Mouse (Mus musculus) frontal cortex, adult (tissue): ENCODE results near the gene Fbh1.

Source experiments
- ATAC-seq: cut with Nextera tagmentation; 2 replicates; pipeline ENCODE4 v1.9.2; 2017; ENCODE audit warnings: mild to moderate bottlenecking, moderate library complexity, mixed read lengths; ENCODE audit not compliant: low TSS enrichment

The Fbh1 gene

DNA sequence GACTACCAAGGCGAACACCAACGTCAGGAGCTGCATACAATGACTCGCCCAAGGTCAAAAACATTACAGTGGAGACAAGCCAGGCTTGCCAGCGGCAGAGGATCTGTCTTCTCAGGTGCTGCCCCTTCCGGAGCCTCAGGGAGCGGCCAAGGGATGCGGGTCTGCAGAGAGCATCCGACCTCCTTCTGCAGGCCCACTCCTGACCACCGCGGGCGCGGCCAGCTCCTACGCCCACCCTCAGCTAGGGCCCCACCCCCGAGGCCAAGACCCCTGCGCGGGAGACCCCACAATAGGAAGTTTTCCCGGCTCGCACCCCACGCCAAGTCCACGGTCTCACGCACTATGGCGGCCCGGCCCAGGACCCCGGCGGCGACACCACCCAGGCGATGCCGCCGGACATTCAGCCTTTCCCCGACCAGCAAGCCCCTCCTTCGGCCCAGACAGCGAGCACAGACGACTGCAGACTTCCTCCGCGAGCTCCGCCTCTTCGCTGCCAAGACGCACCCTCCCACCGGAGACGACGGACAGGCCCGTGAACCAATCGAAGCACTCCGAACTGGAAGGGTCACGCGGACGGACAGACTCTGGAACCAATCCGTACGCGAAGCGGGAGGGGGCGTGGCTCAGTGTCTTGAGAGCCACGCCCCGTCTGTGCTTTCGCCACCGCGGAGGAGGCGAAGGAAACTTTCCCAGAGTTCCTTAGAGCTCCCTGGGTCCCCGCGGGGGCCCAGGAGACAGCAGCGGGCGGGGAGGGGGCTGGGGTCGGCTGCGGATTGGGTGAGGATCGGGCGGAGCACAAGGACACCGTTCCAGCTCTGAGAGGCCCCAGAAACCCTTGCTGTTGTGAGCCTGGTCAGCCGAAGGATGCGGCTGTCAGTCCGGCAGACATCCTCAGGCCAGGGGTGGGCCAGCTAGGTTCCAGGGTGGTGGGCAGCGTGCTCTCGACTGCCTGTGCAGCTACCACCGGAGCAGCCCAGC, at the start of gene Fbh1, which contains the start of gene Ankrd16:
Gene Fbh1, minus strand, starts transcription at position 492 of the 978 bp plus-strand sequence.
Gene Ankrd16, plus strand, starts transcription at position 786 of the 978 bp plus-strand sequence.
- ATAC-seq, result peak; percentile 87

DNA sequence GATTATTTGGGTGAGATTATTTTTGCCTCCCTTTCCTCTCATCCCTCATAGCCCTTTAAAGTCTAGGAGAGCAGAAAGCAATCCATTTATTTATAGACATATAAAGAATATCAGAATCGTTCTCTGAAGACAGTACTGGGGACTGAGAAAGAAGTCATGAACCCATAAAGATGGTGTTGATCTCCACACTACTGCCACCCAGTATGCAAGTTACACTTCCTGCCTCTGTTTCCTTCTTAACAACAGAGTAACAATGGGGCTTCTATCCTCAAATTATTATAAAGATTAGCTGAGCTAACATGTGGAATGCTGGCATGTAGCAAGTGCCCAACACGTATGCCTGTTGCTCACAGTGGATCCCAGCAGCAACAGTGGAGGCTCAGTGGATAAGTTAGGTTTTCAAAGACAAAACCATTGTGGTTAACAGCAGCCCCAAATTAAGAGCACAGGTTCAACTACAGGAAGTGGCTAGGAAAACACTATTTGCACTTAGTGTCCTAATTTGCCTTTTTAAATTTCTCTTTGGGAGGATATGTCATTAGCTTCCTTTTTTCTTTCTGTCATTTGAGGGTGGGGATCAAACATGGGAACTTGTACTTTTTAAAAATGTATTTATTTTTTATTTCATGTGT, 24.0 kb upstream of the Fbh1 start:
- no peak for ATAC-seq

DNA sequence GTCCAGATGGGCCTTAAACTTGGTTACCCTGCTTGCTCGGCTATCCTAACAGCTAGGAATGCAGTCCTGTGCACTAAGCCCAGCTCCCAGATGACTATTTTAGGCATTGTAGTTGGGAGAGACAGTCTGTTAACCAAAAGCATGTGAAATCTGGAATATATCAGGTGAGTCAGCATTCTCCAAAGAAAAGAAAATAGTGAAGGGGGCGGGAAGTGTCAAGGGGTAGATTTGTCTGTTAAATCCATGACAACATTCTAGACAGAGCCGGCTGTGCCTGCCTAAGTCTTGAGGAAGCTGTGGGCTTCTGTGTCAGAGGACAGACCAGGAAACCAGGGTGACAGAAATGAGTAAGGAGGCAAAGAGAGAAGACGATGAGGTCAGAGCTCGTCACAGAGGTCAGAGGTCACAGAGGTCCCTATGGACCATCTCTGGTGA, 20.6 kb upstream of the Fbh1 start:
- ATAC-seq, result peak; percentile 81

DNA sequence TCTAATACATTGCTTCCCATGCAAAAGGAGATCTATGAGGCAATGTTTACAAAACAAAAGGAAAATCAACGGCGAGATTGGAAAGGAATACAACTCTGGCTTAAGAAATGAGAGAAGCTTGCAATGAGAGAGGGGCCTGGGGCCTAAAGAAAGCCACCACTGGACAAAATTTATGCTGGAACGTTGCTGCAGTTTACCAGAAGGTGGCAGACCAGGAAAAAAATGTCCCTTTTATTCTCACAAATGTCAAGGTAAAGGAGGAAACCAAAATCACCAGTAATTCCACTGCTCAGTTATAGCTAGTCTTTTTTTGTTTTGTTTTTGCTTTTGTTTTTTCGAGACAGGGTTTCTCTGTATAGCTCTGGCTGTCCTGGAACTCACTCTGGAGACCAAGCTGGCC, 17.3 kb upstream of the Fbh1 start:
- ATAC-seq, result 0 out of 2 replicates have a peak, but pooled peaks have one; percentile 39

DNA sequence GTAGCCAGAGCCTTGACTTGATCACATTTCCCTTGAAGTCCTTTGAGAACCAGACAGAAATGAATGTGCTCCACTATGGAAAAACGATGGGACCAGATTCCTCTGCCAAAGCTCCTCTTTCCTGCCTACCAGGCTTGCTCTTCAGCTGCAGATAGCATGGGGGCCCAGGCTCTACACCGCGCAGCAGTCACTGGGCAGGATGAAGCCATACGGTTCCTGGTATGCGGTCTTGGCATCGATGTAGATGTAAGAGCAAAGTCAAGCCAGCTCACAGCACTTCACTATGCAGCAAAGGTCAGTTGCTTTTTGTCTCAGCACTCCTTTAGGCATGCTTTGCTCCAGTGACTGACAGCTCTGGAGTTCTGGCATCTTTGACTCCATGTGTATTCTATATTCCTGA, 6.8 kb upstream of the Fbh1 start:
- ATAC-seq, result no peak

DNA sequence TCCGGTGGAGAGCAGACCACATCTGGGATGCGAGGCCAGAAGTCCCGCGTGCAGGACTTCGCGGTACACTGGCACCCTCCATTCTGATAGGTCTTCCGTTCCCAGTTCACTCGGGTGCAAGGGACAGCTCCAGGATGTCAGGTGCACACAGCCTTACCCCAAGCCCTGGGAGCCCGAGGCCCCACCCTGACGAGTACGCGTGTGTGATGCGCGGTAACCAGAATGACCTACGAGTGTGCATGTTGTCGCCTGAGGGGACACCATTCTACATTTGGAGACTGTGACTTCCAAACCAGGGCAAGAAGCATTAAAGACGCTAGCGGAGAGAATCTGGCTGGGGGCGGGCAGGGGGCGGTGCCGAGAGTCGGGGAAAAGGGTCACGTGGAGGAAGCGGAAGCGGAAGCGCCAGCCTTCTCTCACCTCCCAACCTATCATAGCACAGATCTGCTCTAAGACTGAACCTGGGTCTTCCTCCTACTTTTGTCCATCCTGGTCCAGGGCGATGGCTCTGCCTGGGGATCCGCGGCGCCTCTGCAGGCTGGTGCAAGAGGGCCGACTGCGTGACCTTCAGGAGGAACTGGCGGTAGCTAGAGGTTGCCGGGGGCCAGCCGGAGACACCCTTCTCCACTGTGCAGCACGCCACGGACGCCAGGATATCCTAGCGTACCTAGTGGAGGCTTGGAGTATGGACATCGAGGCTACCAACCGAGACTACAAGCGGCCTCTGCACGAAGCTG, 873 bp upstream of the Fbh1 start:
- peak; percentile 72 for ATAC-seq

DNA sequence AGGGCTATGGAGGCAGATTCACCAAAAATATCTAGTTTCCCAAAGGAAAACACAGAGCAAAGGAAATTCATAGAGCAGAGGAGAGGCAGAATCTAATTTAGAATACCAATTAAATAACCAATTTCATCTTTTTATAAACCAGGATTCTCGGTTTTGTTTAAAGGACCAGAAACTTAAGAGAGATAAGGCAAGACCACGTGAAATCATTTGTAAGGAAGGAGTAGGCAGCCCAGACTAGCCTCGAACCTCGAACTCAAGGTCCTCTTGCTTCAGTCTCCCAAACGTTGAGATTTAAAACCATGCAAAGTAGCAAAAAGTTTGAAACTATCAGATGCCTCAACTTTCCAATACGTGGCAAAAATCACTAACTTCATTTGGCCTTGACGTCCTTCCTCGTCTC, 967 bp downstream of the Fbh1 start:
- no peak for ATAC-seq

DNA sequence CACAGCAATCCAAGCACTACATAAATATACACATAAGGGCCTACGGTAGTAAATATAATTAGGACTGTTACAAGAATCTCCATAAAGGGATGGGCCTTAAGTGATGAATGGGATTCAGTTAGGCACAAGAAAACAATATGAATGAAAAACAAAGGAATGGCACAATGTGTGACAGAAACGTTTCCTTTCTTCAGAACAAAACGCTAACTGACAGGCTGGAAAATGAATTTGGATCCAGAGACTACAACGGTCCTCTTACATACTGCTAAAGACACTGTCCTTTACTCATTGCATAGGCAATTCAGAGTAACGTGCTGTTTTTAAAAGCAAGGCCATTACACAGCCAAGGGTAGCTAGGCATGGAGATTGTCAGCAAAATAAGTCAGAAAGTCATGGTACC, 2.3 kb downstream of the Fbh1 start:
- no peak for ATAC-seq

DNA sequence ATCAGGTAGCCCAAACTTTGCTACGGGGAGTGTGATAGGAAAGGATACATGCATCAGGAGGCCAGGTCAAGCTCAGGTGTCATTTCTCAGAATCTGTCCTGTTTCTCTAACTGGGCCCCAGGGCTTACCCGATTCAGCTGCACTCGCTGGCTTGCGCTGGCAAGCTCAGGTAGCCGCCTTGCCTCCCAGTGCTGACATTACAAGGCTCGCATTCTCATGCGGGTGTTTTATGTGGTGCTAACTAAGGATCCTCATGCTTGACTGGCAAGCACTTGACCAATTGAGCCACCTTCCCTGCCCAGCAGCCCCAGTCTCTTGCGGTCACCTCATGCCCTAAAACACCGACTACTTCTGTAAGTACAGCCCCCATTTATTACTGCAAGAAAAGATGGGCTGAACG, 3.0 kb downstream of the Fbh1 start:
- no peak for ATAC-seq

DNA sequence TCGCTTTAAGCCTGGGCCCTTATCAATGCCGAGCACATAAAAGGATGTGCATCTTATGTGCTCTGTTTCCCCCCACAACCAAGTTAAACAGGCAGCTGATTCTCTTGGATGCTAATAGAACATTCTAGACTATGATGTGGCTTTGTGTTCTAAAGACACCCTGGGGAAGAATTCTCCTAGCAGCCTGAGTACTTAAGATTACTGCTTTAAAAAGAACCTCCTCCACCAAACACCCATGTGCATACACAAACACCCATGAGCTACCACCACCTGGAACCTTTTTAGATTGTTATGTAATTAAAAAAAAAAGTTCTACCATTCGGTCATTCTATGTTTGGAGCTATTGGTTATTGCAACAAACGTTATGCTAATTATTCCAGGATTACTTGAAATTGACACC, 5.0 kb downstream of the Fbh1 start:
- ATAC-seq, result peak; percentile 70

DNA sequence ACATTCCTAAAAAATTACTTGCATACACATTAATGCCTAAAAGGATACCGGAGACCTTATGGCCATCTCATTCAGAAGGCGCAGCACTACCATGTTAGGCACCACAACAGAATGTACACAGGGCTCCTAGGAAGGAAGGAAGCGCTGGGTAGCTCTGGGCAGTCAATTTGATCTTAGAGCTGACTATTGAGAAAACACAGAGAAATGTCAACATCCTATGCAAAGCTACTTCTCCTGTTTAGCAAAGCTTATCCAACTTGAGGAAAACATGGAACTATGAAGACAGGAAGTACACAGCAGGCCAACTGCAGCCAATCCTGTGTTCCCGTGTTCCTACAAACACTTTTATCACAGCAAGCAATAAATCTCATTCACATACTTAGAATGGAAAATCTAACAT, 5.7 kb downstream of the Fbh1 start:
- no peak for ATAC-seq

DNA sequence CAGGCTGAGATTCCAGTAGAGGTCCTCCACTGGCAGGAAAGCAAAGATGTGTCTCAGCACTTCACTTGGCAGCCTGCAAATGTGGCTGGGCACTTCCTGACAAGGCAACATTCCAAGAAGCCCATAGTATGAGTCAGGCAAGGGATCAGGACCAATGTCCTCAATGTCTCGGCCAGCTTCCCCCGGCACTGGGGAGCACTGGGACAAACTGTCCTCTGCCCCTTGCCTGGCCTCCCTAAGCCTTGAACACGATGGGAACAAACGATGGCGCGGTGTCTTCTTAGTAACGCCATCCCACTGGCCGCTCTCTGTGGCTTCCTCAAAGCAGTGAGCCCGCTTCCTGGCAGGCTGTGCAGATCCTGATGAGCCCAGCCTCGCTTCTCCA, 10.2 kb downstream of the Fbh1 start:
- ATAC-seq, result 0 out of 2 replicates have a peak, but pooled peaks have one; percentile 8

DNA sequence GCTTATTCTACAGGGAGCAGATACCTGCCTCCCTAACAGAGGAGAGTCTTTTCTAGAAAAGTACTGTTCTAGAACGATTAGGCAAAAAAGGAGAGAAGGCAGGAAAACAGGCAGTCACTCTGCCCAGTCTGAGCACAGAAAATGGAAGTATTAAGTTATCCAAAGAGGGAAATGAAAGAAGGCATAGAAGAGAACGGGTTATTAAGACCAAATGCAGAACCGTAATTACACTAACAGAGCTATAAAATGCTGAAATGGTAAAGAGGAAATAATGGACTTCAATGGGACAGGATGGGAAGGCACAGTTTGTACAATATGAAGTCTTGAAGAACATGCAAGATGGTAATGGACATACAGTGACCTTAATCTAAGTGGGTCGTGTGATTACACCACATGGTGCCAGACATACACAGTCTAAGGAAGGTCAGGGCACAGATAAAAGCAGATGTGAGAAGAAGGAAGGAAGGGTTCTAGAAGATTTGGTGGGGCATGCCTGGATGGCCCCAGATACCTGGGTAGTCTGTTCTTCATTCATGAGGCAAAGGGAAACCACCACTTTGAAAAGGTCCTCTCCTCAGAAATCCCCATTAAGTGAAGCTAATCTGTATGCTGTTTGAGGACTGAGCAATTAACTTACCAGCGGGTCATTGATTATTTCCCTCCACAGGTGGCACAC, 10.8 kb downstream of the Fbh1 start:
- no peak for ATAC-seq

DNA sequence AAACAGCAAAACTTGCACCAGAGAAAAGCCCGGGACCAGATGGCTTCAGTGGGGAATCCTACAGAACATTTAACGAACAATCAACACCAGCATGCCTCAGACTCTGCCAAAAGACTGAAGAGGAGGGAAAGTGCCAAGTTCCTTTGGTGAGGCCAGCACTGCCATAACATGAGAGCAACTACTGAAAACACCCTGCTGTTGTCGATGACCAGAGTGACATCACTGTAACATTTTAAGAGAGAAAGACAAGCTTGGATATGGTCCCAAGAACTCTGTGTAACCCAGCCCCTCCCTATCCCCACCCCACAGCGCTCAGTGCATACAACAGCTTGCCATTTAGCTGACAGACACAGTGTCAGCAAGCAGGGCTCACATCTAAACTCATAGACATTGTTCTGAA, 11.7 kb downstream of the Fbh1 start:
- ATAC-seq, result peak; percentile 67

DNA sequence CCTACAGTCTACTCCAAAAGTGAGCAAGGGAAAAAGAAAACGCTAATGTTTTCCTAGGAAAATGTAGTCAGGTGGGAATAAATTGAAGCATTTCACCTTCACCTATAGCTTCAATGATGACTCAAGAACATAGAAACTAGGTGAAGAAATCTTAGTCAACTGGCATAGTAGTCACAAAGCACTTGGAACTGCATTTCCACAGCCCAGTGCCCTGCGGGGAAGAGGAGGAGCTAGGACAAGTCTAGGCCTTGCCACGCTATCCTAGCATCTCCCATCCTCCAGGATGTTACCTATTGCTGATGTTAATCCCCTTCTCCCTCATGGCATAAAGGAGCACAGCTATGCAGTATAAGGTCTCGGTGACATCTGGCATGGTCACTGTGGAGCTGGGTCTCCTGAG, 14.8 kb downstream of the Fbh1 start:
- no peak for ATAC-seq

DNA sequence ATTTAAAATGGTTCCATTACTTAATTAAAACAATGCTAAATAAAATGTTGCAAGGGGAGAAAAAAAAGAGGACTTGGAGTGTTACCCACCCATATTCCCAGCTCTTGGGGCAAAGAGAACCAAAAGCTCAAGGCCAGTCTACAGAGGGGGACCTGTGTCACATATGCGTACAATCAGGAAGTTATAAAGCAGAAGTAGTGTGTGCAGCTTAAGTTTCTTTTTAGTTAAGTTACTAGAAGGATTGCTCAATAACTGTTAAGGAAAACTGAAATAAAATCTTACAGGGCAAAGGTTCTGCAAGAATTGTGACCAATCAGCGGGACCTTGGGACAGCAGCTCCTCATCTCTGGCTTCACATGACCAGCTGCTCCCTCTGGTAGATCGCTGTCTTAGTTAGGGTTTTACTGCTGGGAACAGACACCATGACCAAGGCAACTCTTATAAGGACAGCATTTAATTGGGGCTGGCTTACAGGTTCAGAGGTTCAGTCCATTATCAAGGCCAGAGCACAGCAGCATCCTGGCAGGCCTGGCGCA, 37.8 kb downstream of the Fbh1 start:
- no peak for ATAC-seq

DNA sequence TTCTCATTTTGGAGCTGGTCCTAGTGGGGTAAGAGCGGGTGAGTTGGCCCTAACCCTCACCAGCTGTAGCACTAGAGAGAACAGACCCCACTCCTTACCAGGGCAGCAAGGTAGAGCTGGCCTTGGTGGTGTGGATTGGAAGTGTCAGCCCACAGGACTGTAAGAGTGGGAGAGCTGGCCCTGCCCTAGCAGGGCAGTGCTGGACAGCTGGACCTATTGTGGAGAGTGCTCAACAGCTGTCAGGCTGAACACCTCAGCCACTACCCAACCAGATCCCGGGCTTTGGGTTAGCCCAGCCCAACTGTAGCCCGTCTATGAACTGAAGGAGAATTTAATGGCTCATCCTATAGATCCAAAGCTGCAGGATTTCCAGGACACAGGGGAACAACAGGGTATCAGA, 38.6 kb downstream of the Fbh1 start:
- no peak for ATAC-seq

DNA sequence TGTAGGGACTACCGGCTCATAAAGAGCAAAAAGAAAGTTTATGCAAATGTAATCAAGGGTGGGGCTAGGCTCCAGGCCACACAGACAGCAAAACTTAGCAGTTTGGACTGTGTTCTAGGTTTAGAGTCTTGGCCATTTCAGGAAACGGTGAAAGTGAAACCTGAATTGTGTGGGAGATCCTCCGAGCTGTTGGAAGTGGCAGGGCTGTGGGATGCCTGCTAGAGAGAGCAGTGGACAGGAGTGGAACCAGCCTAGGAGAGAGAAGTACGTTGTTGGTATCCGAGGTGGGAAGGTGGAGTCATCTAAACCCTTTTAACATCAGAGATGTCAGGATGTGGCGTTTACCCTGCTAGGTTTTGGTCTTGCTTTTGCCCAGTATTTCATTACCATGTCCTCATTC, 41.5 kb downstream of the Fbh1 start:
- peak; percentile 79 for ATAC-seq

DNA sequence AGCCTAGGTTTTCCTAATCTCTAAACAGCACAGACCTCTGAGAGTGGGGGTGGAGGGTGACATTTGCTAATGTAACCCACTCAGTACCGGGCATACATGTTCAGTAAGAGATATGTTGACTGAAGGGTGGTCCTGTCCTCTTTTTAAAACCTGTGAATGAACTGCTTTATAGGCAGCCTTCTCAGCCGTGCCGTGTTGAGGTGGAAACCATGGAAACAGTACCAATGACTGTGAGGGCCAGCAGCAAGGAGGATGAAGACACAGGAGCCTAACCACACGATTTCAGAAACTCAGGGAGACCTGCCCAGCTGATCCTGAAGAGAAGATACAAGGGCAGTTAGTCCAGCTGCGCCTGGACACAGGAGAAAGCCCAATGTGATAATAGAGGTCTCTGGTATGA, 44.4 kb downstream of the Fbh1 start:
- peak; percentile 45; the same call in 1 of the 2 replicates for ATAC-seq

DNA sequence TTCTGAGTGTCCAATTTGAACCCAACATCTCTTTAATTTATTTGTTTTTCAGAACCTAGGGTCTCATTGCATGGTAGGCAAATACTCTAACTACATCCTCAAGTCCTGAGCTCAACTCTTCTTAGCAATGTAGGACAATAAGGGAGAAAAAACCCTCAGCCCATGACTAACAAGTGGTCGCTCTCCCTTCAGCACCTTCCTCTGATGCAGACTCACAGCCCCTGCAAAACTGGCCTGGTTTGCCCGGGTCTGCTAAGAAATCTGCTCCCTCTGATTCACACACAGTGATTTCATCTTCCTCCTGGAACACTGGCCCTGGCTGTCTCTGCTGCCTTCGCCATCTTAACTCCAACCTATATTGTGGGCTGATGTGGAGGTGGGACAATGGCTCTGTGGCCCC, 48.3 kb downstream of the Fbh1 start:
- no peak for ATAC-seq

DNA sequence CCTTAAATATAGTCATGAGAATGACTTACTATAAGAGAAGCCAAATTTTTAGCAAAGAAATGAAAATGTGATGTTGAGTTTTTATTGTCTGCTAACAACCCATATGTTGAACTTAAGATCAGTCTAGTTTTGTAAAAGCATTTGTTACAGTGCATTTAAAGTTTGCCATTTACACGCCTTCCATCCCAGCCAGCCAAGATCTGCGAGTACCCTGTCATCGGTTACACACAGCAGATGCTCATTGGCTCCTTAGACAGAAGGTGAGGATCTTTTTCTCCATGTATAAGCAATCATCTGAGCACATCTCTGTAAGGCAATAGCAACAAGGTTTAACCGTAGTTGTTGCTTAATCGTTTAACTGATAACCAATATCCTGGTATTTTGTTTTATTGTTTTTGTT, 49.8 kb downstream of the Fbh1 start:
- peak; percentile 44; the same call in 1 of the 2 replicates for ATAC-seq
